Mouse (Mus musculus) intestine, embryonic 16.5 days (tissue): ENCODE data around the gene Cldn20. TPM values are rescaled to one million over a fixed set of nuclear protein-coding genes. Genes with fewer than 3 reads are reported as not detected.

Experiments
- polyA plus RNA-seq: library from polyadenylated mRNA; unstranded; fragments of >200 nt; fragmentation: Nextera tagmentation; extraction: Ambion mirVana; gene quantifications from 2 replicates; pipeline ENCODE4 v1.2.1, GENCODE M21; 2015

Gene Cldn20
- polyA plus RNA-seq, 1 experiment from 2014 or later = 0.22 TPM

Other genes starting within 250 kb of the Cldn20 start
- 3.1 TPM in 2 replicates for gene Tiam2, start 206.0 kb upstream of the Cldn20 start, polyA plus RNA-seq
- 14.7 and 15.6 TPM in 2 replicates for gene Tfb1m, start 25.2 kb downstream of the Cldn20 start, polyA plus RNA-seq
- not detected in 2 replicates for gene Nox3, start 163.7 kb downstream of the Cldn20 start, polyA plus RNA-seq